Mouse (Mus musculus) myocyte (in vitro differentiated cells): ENCODE measurements at regions not wholly inside any gene's neighbourhood (a gene's known extent, or its start where the extent isn't known, plus 50 kb on each side); places are given as distances from the start of the nearest gene placed in this dataset.

Experiments used
- H3K27me3 ChIP-seq: one replicate; pipeline ENCODE4 v1.6.1; 2011; ENCODE audit not compliant: control insufficient read depth, insufficient read depth, insufficient read length
- H3K36me3 ChIP-seq: one replicate; pipeline ENCODE4 v1.6.1; 2011; ENCODE audit not compliant: control insufficient read depth, insufficient read depth
- H3K4me2 ChIP-seq: one replicate; pipeline ENCODE4 v1.6.1; 2011; ENCODE audit warnings: low read depth, control low read depth
- H3K4me3 ChIP-seq: one replicate; pipeline ENCODE4 v1.5.1; 2011; ENCODE audit warnings: mild to moderate bottlenecking, control low read depth, moderate library complexity
- H3K79me2 ChIP-seq: one replicate; pipeline ENCODE4 v1.6.1; 2011; ENCODE audit not compliant: control insufficient read depth, insufficient read depth
- H3ac ChIP-seq: one replicate; pipeline ENCODE4 v1.6.1; 2011; ENCODE audit not compliant: control insufficient read depth, insufficient read length
- CEBPB ChIP-seq: IDR thresholded peaks from 2 replicates; pipeline ENCODE4 v1.6.1; 2011; ENCODE audit warnings: mild to moderate bottlenecking, moderate library complexity; ENCODE audit not compliant: poor library complexity, insufficient read depth, severe bottlenecking
- E2F4 ChIP-seq: IDR thresholded peaks from one replicate; pipeline ENCODE4 v1.6.1; 2011; ENCODE audit warnings: mild to moderate bottlenecking, control low read depth, moderate library complexity; ENCODE audit not compliant: insufficient read depth
- MAX ChIP-seq: IDR thresholded peaks from one replicate; pipeline ENCODE4 v1.6.1; 2011; ENCODE audit warnings: low read depth, mild to moderate bottlenecking, control low read depth
- MYOD1 ChIP-seq, 3 experiments: IDR thresholded peaks; one replicate each; pipeline ENCODE4 v1.6.1; 2011; ENCODE audit warnings: control low read depth in 2 of 3, low read depth in 2 of 3, mild to moderate bottlenecking in 2 of 3, moderate library complexity in 1 of 3; ENCODE audit not compliant: insufficient read length in 2 of 3, control insufficient read depth in 1 of 3
- MYOG ChIP-seq, 3 experiments: IDR thresholded peaks; one replicate each; pipeline ENCODE4 v1.6.1; 2011; ENCODE audit warnings: control low read depth in 2 of 3, low read depth in 2 of 3, mild to moderate bottlenecking in 2 of 3; ENCODE audit not compliant: insufficient read length in 2 of 3, control insufficient read depth in 1 of 3, insufficient read depth in 1 of 3
- POLR2A ChIP-seq: IDR thresholded peaks from one replicate; pipeline ENCODE4 v1.6.1; 2011; ENCODE audit warnings: low read depth, mild to moderate bottlenecking, control low read depth, moderate library complexity; ENCODE audit not compliant: insufficient read length
- POLR2AphosphoS2 ChIP-seq: IDR thresholded peaks from one replicate; pipeline ENCODE4 v1.6.1; 2011; ENCODE audit warnings: low read depth, control low read depth; ENCODE audit not compliant: insufficient read length
- REST ChIP-seq: IDR thresholded peaks from one replicate; pipeline ENCODE4 v1.6.1; 2011; ENCODE audit warnings: mild to moderate bottlenecking, control low read depth, moderate library complexity; ENCODE audit not compliant: insufficient read depth, insufficient read length
- SRF ChIP-seq: IDR thresholded peaks from one replicate; pipeline ENCODE4 v1.6.1; 2011; ENCODE audit warnings: low read depth; ENCODE audit not compliant: control insufficient read depth, insufficient read length
- TCF12 ChIP-seq: IDR thresholded peaks from one replicate; pipeline ENCODE4 v1.6.1; 2011; ENCODE audit warnings: mild to moderate bottlenecking, control low read depth; ENCODE audit not compliant: poor library complexity, insufficient read depth, severe bottlenecking
- TCF3 ChIP-seq: IDR thresholded peaks from one replicate; pipeline ENCODE4 v1.6.1; 2011; ENCODE audit warnings: low read depth, control low read depth; ENCODE audit not compliant: insufficient read length
- USF1 ChIP-seq: IDR thresholded peaks from one replicate; pipeline ENCODE4 v1.6.1; 2011; ENCODE audit warnings: low read depth, mild to moderate bottlenecking, control low read depth, moderate library complexity

DNA sequence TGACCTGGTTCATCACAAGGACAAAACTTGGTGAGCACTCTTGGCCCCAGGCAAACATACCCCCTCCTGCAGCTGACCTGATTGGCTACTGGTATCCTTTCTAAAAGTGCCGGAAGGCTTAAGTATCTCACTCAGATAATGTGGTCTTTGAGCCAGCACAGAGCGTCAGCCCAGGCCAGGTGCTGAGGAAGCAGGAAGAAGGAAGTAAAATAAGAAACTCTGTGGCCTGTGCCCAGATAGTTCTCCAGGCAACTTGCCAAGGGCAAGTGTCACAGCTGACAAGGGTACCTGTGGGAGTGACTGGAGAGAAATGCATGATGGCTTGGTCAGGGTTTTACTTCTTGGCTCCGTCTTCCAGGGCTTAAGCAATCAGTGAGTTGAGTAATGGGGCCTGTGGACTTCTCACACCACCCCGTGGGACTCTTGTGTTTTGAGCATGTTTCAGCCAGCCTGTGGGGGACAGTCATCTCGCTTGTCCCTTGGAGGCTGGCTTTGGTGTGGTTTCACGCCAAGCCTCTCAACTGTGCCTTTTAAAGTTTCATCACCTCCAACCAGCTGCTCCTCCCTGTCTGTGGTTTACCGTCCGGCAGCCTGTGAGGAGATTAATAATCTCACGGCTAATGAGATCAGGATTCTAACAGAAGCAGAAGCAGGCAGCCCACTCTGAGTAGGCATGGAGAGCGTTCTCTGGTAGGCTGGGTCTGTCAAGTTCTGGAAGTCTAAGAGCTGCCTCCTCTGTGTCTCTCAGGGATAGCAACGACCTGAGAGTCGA lies 356.8 kb downstream of the Agtpbp1 start:
- Histone ChIP-seq H3K79me2 (no peaks in the 10 kb centered on the region), H3K27me3 (no peaks in the 10 kb centered on the region), H3ac (no peak overlapping the region), H3K4me3 (no peak overlapping the region), H3K36me3 (no peaks in the 10 kb centered on the region), H3K4me2 (no peak overlapping the region)
- no peak for TF ChIP-seq POLR2AphosphoS2
- no peak for TF ChIP-seq MYOD1 (IDR thresholded peaks at IDR 0.05; ENCODE audit: control insufficient read depth in 1 of 3, insufficient read length in 2 of 3, low read depth in 2 of 3)
- no peak for TF ChIP-seq MAX
- no peak for TF ChIP-seq REST
- TF ChIP-seq TCF12: no peak
- TF ChIP-seq SRF: no peak
- no peak for TF ChIP-seq USF1
- no peak for TF ChIP-seq POLR2A
- no peak for TF ChIP-seq CEBPB
- no peak for TF ChIP-seq E2F4
- no peak for TF ChIP-seq MYOG (IDR thresholded peaks at IDR 0.05; ENCODE audit: control insufficient read depth in 1 of 3, insufficient read depth in 1 of 3, insufficient read length in 2 of 3, low read depth in 2 of 3)
- TF ChIP-seq TCF3: no peak

DNA sequence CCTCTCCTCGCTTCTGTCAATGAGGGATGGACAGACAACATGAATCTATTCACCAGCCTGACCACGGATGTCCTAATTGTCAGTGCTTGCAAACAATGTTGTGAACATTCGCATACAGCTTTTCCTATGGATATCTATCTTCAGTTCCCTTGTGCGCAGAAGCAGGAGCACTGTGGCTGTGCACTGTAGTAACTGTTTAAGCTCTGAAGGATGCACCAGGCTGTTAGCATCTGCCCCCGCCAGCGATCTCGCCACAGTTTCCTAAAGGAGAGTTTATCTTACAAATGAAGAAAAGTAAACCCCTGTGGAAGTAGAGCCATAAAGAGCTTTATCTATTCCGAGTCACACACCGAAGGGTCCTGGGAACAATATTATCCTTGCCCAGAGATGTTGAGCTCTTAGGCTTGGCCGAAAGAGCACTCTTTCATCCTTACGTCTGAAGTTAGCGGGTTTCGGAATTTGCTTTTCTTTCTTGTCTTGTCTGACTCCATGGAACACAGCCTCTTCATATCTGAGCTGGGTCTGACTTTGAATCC lies 357.4 kb downstream of the Agtpbp1 start:
- no peak for TF ChIP-seq CEBPB
- TF ChIP-seq MYOD1 (IDR thresholded peaks at IDR 0.05; ENCODE audit: control insufficient read depth in 1 of 3, insufficient read length in 2 of 3, low read depth in 2 of 3): no peak
- no peak for TF ChIP-seq MYOG (IDR thresholded peaks at IDR 0.05; ENCODE audit: control insufficient read depth in 1 of 3, insufficient read depth in 1 of 3, insufficient read length in 2 of 3, low read depth in 2 of 3)
- no peak for TF ChIP-seq TCF3
- TF ChIP-seq SRF: no peak
- TF ChIP-seq POLR2AphosphoS2: no peak
- TF ChIP-seq MAX: no peak
- TF ChIP-seq REST: no peak
- no peak for TF ChIP-seq POLR2A
- TF ChIP-seq E2F4: no peak
- TF ChIP-seq USF1: no peak
- TF ChIP-seq TCF12: no peak
- Histone ChIP-seq H3K4me2 (no peak overlapping the region), H3K79me2 (no peaks in the 10 kb centered on the region), H3K4me3 (no peak overlapping the region), H3K36me3 (no peaks in the 10 kb centered on the region), H3K27me3 (no peaks in the 10 kb centered on the region), H3ac (no peak overlapping the region)

DNA sequence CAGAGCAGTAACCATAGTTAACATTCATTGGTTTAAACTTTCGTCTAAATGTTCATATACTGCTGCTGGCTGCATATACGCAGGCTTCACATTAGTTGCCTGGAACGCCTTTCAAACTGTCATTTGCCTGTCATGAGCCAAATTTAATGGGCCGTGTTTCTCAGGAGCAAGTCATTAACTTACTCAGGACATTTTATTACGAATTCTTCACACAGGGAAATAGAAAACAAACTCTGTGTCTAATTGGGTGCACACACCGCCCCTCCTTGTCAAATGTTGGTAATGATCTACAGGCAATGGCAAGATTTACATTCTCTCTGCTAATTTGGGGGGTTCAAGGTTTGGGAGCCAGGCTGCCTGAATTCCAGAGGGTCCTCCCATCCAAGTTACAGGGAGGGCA lies 364.4 kb downstream of the Agtpbp1 start:
- Histone ChIP-seq H3K36me3 (no peaks in the 10 kb centered on the region), H3K4me3 (no peak overlapping the region), H3K79me2 (no peaks in the 10 kb centered on the region), H3ac (no peak overlapping the region), H3K27me3 (no peaks in the 10 kb centered on the region), H3K4me2 (no peak overlapping the region)
- TF ChIP-seq MYOD1 (IDR thresholded peaks at IDR 0.05; ENCODE audit: control insufficient read depth in 1 of 3, insufficient read length in 2 of 3, low read depth in 2 of 3) (no peak), MYOG (IDR thresholded peaks at IDR 0.05; ENCODE audit: control insufficient read depth in 1 of 3, insufficient read depth in 1 of 3, insufficient read length in 2 of 3, low read depth in 2 of 3) (no peak), REST (no peak), MAX (no peak), POLR2AphosphoS2 (no peak), E2F4 (no peak), TCF3 (no peak), SRF (no peak), TCF12 (no peak), POLR2A (no peak), USF1 (no peak), CEBPB (no peak)

DNA sequence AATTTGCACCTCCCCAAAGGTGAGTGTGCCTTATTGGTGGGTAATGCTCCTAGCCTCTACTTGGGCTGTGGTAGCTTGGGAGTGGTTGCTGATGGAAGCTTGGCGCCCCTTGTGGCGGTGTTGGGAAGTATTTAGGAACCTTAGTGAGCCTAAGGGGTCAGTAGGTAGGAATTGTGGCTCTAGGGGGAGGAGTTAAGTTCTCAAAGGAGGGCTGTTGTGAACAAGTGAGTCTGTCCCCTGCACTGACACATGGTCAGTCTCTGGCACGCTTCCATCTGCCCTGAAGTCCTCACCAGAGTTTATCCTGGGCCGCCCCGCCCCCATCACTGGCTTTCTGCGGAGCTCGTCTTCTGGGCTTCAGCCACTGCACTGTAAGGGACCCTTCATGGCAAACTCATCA lies 364.9 kb downstream of the Agtpbp1 start:
- TF ChIP-seq E2F4 (no peak), MYOD1 (IDR thresholded peaks at IDR 0.05; ENCODE audit: control insufficient read depth in 1 of 3, insufficient read length in 2 of 3, low read depth in 2 of 3) (no peak), TCF12 (no peak), USF1 (no peak), CEBPB (no peak)

More for the DNA sequence above, 364.9 kb downstream of the Agtpbp1 start:
- Histone ChIP-seq H3K36me3 (no peaks in the 10 kb centered on the region), H3K79me2 (no peaks in the 10 kb centered on the region), H3K27me3 (no peaks in the 10 kb centered on the region), H3K4me2 (no peak overlapping the region), H3ac (no peak overlapping the region), H3K4me3 (no peak overlapping the region)
